Comparison of ENCODE assay signal across 13 mouse cellular contexts in the genomic region with DNA sequence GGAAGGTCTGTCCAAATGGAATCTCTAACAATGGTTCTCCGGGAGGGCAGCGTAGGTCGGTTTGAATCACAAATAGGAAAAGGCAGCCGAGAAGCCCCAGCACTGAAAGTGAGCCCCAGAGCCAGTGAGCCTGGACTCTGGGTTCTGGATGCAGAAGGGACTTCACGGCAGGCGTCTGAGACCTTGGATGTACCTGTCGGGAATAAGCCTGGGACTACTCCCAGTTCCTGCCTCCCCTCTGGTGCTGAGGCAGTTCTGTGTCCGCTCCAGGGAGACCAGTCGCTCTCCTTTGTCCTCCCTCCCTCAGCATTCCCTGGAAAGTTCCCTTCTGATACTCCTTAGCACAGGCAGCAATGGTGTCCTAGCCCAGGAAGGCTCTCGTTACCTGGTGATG. TPM values are rescaled to one million over a fixed set of nuclear protein-coding genes. Genes with fewer than 3 reads are reported as not detected.
DNase-seq lines count a peak whose midpoint lies in the region; ATAC-seq and TF ChIP-seq lines count a peak whose summit lies in the region.
"Had no signal": no experiment of that assay in that cellular context is flagged by ENCODE, and none has a peak within 500 bp of the region (broad histone marks: within the 10 kb centered on the region; RNA-seq: fewer than 3 reads in every experiment).

No protein-coding gene starts in this region.

- H3K9ac ChIP-seq in forebrain, embryonic 16.5 days (replicated peaks; ENCODE audit: low read depth, low read length): peak overlapping the region; percentile 11; the same call in 1 of the 2 replicates
- H3K9ac ChIP-seq in forebrain, postnatal 0 days: no peak overlapping the region

- 12% methylated on average over 10 of the region's 10 CpGs for WGBS in forebrain, embryonic 16.5 days
- 14% methylated on average over 10 of the region's 10 CpGs for WGBS in forebrain, postnatal 0 days
- 21% methylated on average over 10 of the region's 10 CpGs for WGBS in midbrain, embryonic 10.5 days

- ATAC-seq in forebrain, embryonic 16.5 days: no peak
- ATAC-seq in forebrain, postnatal 0 days: no peak

- no peak for DNase-seq in forebrain, postnatal 0 days
- DNase-seq in testis, postnatal 10 days (ENCODE audit: low spot score): peak; percentile 26
- no peak for DNase-seq in testis, postnatal 14 days (ENCODE audit: low spot score)
- DNase-seq in midbrain, embryonic 10.5 days (ENCODE audit: low spot score): peak; percentile 21
- no peak for DNase-seq in lung, adult 18-20 months
- DNase-seq in left cerebral cortex, postnatal 25 days (ENCODE audit: low spot score in 2 of 2): no peak
- DNase-seq in cerebellum, postnatal 4 days (ENCODE audit: low spot score in 2 of 2): no peak
- DNase-seq: cerebellum, adult 11 months; gastrocnemius, postnatal 10 days; kidney, adult 11 months; kidney, postnatal 36 days; layer of hippocampus, postnatal 36 days had no signal

- no peak overlapping the region for H3K4me3 ChIP-seq in forebrain, embryonic 16.5 days (replicated peaks; ENCODE audit: low read length)
- H3K4me3 ChIP-seq in forebrain, postnatal 0 days (ENCODE audit: low read depth, low read length): no peak overlapping the region
- H3K4me3 ChIP-seq in midbrain, embryonic 10.5 days: peak overlapping the region; percentile 23; the same call in 1 of the 2 replicates

- peaks cover 9% of the 10 kb centered on the region; the same call in 1 of the 2 replicates for H3K27me3 ChIP-seq in forebrain, embryonic 16.5 days (replicated peaks; ENCODE audit: control insufficient read depth, insufficient read depth, low read length)
- peaks cover 5% of the 10 kb centered on the region; the same call in 1 of the 2 replicates for H3K27me3 ChIP-seq in forebrain, postnatal 0 days (ENCODE audit: insufficient read depth, low read length)
- peaks cover 39% of the 10 kb centered on the region for H3K27me3 ChIP-seq in midbrain, embryonic 10.5 days (ENCODE audit: low read depth, poor library complexity, severe bottlenecking)

- no peak overlapping the region for H3K4me2 ChIP-seq in forebrain, embryonic 16.5 days (ENCODE audit: low read length)
- H3K4me2 ChIP-seq in forebrain, postnatal 0 days (ENCODE audit: low read depth): no peak overlapping the region

- TF ChIP-seq CTCF in forebrain, postnatal 0 days (IDR thresholded peaks at IDR 0.05; ENCODE audit: low read depth): no peak

- no peaks in the 10 kb centered on the region for H3K9me3 ChIP-seq in forebrain, embryonic 16.5 days (ENCODE audit: control insufficient read depth, low read length)
- no peaks in the 10 kb centered on the region for H3K9me3 ChIP-seq in forebrain, postnatal 0 days (ENCODE audit: low read length)
- H3K9me3 ChIP-seq in midbrain, embryonic 10.5 days (replicated peaks): no peaks in the 10 kb centered on the region

- peaks cover 6% of the 10 kb centered on the region; the same call in 1 of the 2 replicates for H3K4me1 ChIP-seq in forebrain, embryonic 16.5 days (replicated peaks; ENCODE audit: control insufficient read depth, insufficient read depth, low read length)
- H3K4me1 ChIP-seq in forebrain, postnatal 0 days (ENCODE audit: insufficient read depth): no peaks in the 10 kb centered on the region
- peaks cover 16% of the 10 kb centered on the region for H3K4me1 ChIP-seq in midbrain, embryonic 10.5 days

- H3K27ac ChIP-seq in forebrain, embryonic 16.5 days (ENCODE audit: low read length): no peak overlapping the region
- no peak overlapping the region for H3K27ac ChIP-seq in forebrain, postnatal 0 days (ENCODE audit: low read depth, low read length)
- peak overlapping the region; percentile 68 for H3K27ac ChIP-seq in midbrain, embryonic 10.5 days (replicated peaks)

- intact Hi-C loops in left cerebral cortex, postnatal 25 days (cut with DNase I): no loop called here

- no peaks in the 10 kb centered on the region for H3K36me3 ChIP-seq in forebrain, embryonic 16.5 days (ENCODE audit: control insufficient read depth, insufficient read depth)
- no peaks in the 10 kb centered on the region for H3K36me3 ChIP-seq in forebrain, postnatal 0 days (ENCODE audit: insufficient read depth)
- H3K36me3 ChIP-seq in midbrain, embryonic 10.5 days: no peaks in the 10 kb centered on the region

RNA-seq across cellular contexts. Expression of a gene that starts 26.7 kb away (rescaled TPM):
- polyA plus RNA-seq in forebrain, embryonic 16.5 days (2015; fragmentation: Nextera tagmentation; extraction: Ambion mirVana): 170 and 178 TPM in 2 replicates
- 150 and 191 TPM in 2 replicates for total RNA-seq in forebrain, postnatal 0 days (2014; rRNA removed)
- 118 and 125 TPM in 2 replicates for polyA plus RNA-seq in forebrain, postnatal 0 days (2015; fragmentation: Nextera tagmentation; extraction: Ambion mirVana)
- polyA plus RNA-seq in midbrain, embryonic 10.5 days (2016; fragmentation: Nextera tagmentation; extraction: Ambion mirVana): 208 and 215 TPM in 2 replicates
- total RNA-seq in left cerebral cortex, postnatal 25 days (2021): 10 to 100 TPM; 85.7 to 96.5 TPM

Comparison
In these comparisons a context has a peak if more than half of its experiments do, and no peak if none do; other contexts are left out.
1. DNase-seq: peak in testis, postnatal 10 days (single experiment) and midbrain, embryonic 10.5 days (single experiment); none in forebrain, postnatal 0 days (single experiment), testis, postnatal 14 days (single experiment), lung, adult 18-20 months (0 of 2), left cerebral cortex, postnatal 25 days (0 of 2) and cerebellum, postnatal 4 days (0 of 2).